Mouse (Mus musculus) hindbrain, embryonic 15.5 days (tissue): ENCODE results near the gene Trpc1. TPM values are rescaled to one million over a fixed set of nuclear protein-coding genes. Genes with fewer than 3 reads are reported as not detected.

ENCODE experiments used
- ATAC-seq: fragments of 200-750 bp; cut with Nextera tagmentation; 2 replicates; pipeline ENCODE4 v1.8.0; 2017; ENCODE audit warnings: low read depth, moderate number of reproducible peaks, moderate TSS enrichment; ENCODE audit not compliant: low FRiP score
- H3K27ac ChIP-seq: fragments of 300-500 bp; sonication (generic); replicated peaks from 2 replicates; pipeline ENCODE4 v1.5.1; 2015; ENCODE audit warnings: mild to moderate bottlenecking, inconsistent platforms
- H3K27me3 ChIP-seq: fragments of 300-500 bp; sonication (generic); 2 replicates; pipeline ENCODE4 v1.6.1; 2015; ENCODE audit warnings: control low read depth, inconsistent platforms
- H3K36me3 ChIP-seq: fragments of 300-500 bp; sonication (generic); 2 replicates; pipeline ENCODE4 v1.6.1; 2015; ENCODE audit warnings: control low read depth, inconsistent platforms
- H3K4me1 ChIP-seq: fragments of 300-500 bp; sonication (generic); replicated peaks from 2 replicates; pipeline ENCODE4 v1.6.1; 2015; ENCODE audit warnings: control low read depth, inconsistent platforms
- H3K4me2 ChIP-seq: fragments of 300-500 bp; sonication (generic); 2 replicates; pipeline ENCODE4 v1.6.1; 2015; ENCODE audit warnings: moderate library complexity, mild to moderate bottlenecking, inconsistent platforms
- H3K4me3 ChIP-seq: fragments of 300-500 bp; sonication (generic); 2 replicates; pipeline ENCODE4 v1.5.1; 2015; ENCODE audit warnings: mild to moderate bottlenecking, inconsistent platforms
- H3K9ac ChIP-seq: fragments of 300-500 bp; sonication (generic); 2 replicates; pipeline ENCODE4 v1.6.1; 2015; ENCODE audit warnings: inconsistent platforms
- H3K9me3 ChIP-seq: fragments of 300-500 bp; sonication (generic); 2 replicates; pipeline ENCODE4 v1.6.1; 2016; ENCODE audit warnings: control low read depth, inconsistent platforms
- WGBS: fragments of 180-500 bp; shearing (Covaris S2); methylation state at CpG from one replicate; pipeline ENCODE4 v1.1.7; 2015; 5-methylcytosine and 5-hydroxymethylcytosine counted together
- polyA plus RNA-seq: library from polyadenylated mRNA; unstranded; fragments of >200 nt; fragmentation: Nextera tagmentation; extraction: Ambion mirVana; gene quantifications from 2 replicates; pipeline ENCODE4 v1.2.1, GENCODE M21; 2015

The Trpc1 gene
- polyA plus RNA-seq, 1 experiment from 2014 or later: 9.3 TPM

DNA sequence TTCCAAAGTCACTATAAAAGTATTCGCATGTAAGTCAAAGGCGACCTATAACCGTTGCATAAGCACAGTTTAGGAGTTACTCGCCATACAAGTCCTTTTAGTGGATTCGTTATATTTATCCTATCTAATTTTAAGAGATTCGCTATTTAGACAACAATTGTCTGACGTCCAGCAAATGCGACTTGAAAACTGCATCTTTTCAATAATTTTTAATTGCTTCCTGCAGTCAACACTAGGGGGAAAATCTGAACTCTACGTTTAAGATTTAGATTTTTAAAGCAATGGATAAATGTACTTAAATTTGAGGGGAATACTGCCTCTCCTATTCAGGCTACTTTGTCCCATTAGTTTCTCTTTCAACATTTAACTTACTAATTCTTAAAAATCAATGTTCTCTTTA, 571 bp upstream of the Trpc1 start:
- Histone ChIP-seq H3K9me3 (no peaks in the 10 kb centered on the region), H3K4me2 (peak overlapping the region; percentile 83), H3K9ac (peak overlapping the region; percentile 94; the same call in 1 of the 2 replicates), H3K27me3 (no peaks in the 10 kb centered on the region), H3K4me1 (peaks cover 22% of the 10 kb centered on the region), H3K36me3 (no peaks in the 10 kb centered on the region), H3K27ac (0 out of 2 replicates have a peak overlapping the region, but pooled peaks have one; percentile 73), H3K4me3 (peak overlapping the region; percentile 84)
- whole genome bisulfite sequencing: 40% methylated on average over 9 of the region's 9 CpGs
- ATAC-seq: no peak

DNA sequence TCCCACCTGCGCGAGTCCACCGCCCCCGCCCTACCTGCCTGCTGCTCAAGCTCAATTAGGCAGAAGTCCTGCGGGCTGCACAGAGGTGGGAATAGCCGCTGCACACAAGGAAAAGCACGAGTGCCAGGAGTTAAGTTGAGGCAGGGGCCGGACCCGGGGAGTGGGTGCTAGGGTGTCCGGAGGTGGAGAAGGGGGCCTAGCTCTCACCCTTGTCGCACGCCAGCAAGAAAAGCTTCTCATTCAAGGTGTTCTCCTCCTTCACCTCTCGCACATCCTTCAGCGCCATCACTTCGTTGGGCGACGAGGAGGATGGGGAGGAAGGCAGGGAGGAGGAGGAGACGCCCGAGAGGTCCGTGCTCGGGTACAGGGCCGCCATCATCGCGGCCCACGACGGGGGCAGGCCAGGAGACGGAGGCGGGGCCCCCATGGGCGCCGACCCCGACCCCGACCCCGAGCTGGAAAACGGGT, 680 bp downstream of the Trpc1 start:
- Histone ChIP-seq H3K36me3 (no peaks in the 10 kb centered on the region), H3K9ac (peak overlapping the region; percentile 94), H3K4me3 (peak overlapping the region; percentile 84), H3K27me3 (no peaks in the 10 kb centered on the region), H3K9me3 (no peaks in the 10 kb centered on the region), H3K4me1 (peaks cover 27% of the 10 kb centered on the region), H3K27ac (peak overlapping the region; percentile 73; the same call in 1 of the 2 replicates), H3K4me2 (peak overlapping the region; percentile 83)
- under 1% methylated on average over 34 of the region's 34 CpGs for WGBS
- peak; percentile 70 for ATAC-seq

DNA sequence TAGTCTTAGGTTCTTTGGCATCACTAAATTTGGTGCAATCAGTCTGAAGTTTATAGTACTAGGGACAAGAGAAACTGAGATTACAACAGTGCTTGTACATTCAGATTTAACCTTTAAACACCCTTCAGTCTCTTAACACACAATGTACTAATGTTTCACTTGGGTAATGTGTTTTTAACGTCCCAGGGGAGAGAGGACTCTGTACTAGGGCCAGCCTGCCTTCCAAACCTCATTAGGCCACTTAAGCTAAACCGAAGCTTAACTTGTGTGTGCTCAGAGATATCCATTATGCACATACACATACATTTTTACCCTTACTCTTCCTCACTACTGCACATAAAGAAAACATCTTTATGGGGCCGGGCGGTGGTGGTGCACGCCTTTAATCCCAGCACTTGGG, 2.9 kb downstream of the Trpc1 start:
- Histone ChIP-seq H3K4me3 (no peak overlapping the region), H3K4me1 (peaks cover 27% of the 10 kb centered on the region), H3K4me2 (no peak overlapping the region), H3K9me3 (no peaks in the 10 kb centered on the region), H3K27ac (no peak overlapping the region), H3K9ac (no peak overlapping the region), H3K27me3 (no peaks in the 10 kb centered on the region), H3K36me3 (no peaks in the 10 kb centered on the region)
- ATAC-seq: no peak
- WGBS: 89% methylated on average over 5 of the region's 5 CpGs

DNA sequence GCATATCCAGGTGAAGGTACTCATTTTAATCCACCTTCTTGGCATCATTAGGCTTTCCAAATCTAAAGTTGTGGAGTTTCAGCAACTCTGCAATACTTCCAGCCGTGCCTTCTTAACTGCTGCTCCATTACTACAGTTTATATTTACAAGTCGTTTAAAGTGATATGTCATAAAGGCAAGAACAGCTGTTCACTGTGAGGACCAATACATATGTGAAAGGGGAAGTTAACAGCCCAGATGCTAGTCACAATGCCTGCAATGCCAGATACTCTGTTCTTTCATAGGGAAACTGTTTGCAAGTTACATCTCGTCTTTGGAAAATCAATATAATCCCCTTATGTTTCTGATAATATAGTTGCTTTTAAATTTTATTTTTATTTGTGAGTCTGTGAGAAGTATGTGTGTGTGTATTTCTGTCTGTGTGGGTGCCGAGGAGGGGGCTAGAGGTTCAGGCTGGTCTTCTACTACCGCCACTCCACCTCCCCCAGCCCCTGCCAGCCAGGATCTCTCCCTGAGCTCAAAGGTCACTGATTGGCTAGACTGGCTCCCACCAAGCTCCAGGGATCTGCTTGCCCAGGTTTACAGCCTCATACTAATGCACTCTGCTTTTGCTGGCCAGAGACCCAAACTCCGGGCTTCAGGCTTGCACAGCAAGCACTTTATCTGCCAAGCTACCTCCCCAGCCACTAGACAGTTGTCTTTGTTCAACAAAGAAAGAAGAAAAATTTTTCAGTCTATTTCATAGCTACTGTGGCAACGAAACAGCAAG, 5.1 kb downstream of the Trpc1 start:
- Histone ChIP-seq H3K27ac (no peak overlapping the region), H3K27me3 (no peaks in the 10 kb centered on the region), H3K9ac (no peak overlapping the region), H3K4me2 (0 out of 2 replicates have a peak overlapping the region, but pooled peaks have one; percentile 1), H3K4me3 (no peak overlapping the region), H3K4me1 (peaks cover 22% of the 10 kb centered on the region), H3K9me3 (no peaks in the 10 kb centered on the region), H3K36me3 (no peaks in the 10 kb centered on the region)
- 65% methylated on average over 7 of the region's 7 CpGs for WGBS
- no peak for ATAC-seq

DNA sequence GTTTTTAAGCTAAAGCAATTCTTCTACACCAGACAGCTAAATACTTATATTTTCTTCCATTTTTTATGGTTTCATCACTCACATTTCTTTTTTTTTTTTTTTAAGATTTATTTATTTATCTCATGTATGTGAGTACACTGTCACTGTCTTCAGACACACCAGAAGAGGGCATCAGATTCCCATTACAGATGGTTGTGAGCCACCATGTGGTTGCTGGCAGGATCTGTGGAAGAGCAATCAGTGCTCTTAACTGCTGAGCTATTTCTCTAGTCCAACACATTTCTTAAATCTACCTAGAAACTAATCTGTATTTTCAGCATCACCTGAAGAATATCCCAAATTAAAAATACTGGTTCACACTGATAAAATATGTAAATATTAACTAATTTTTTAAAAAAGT, 13.9 kb downstream of the Trpc1 start:
- Histone ChIP-seq H3K4me2 (no peak overlapping the region), H3K9me3 (no peaks in the 10 kb centered on the region), H3K4me3 (no peak overlapping the region), H3K27me3 (no peaks in the 10 kb centered on the region), H3K27ac (no peak overlapping the region), H3K9ac (no peak overlapping the region), H3K36me3 (peaks cover 7% of the 10 kb centered on the region), H3K4me1 (no peaks in the 10 kb centered on the region)
- ATAC-seq: no peak

DNA sequence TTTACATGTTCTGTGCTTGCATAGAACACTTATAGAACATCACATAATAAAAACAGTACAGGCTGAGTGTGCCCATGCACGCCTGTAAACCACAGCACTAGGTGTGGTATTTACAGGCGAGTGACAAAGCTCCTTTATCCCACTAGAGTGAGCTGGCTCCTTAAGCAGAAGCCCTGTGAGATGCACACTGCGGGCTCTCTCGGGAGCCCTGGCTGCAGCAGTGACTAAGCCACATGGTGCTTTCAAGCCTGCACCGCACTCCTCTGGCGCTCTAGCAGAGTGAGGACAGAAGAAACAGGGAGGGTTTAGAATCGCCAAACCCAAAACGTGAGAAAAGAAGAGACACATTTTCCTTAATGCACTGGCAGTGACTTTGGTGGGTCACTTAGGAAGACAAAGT, 37.6 kb downstream of the Trpc1 start:
- Histone ChIP-seq H3K4me1 (no peaks in the 10 kb centered on the region), H3K4me2 (no peak overlapping the region), H3K9ac (no peak overlapping the region), H3K9me3 (no peaks in the 10 kb centered on the region), H3K27me3 (no peaks in the 10 kb centered on the region), H3K4me3 (no peak overlapping the region), H3K36me3 (peaks cover 26% of the 10 kb centered on the region), H3K27ac (no peak overlapping the region)
- WGBS: 28% methylated on average over 8 of the region's 8 CpGs
- no peak for ATAC-seq

DNA sequence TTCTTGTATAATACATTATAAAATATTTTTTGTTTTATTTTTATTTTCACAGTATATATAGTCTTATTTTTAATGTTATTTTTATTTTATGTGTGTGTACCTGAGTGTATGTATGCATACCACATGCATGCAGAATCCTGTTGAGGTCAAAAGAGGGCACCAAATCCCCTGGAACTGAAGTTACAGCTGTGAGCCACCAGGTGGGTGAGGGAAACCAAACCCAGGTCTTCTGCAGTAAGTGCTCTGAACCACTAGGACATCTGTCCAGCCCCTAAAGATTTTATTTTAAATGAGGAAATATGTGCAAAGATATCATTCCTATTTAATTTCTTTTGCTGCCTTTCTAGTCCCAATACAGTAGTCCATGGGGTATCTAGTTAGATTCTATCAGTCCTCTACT, 41.2 kb downstream of the Trpc1 start:
- no peaks in the 10 kb centered on the region for H3K27me3 ChIP-seq

DNA sequence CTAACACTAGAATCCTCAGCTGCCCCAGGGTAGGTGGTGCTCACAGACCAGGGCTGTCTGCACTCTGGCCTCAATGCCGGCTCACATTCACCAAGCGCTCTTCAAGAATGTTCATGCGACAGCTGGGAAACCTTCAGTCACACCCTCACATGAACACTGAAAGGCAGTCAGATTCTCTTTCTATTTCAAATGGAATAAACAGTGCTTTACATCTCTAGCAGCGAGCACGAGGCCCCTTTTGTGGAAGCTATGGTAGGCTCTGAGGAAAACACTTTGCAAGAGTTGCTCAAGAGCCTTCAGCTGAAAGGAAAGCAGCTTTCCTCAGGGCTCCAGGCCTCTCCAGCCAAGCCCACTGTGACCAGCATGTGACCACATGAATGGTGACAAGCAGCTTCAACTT, 44.8 kb downstream of the Trpc1 start:
- no peak overlapping the region for H3K27ac ChIP-seq
- no peaks in the 10 kb centered on the region for H3K27me3 ChIP-seq
- H3K36me3 ChIP-seq: peaks cover 26% of the 10 kb centered on the region
- H3K9me3 ChIP-seq: no peaks in the 10 kb centered on the region
- no peak overlapping the region for H3K4me3 ChIP-seq
- no peak overlapping the region for H3K4me2 ChIP-seq
- no peak overlapping the region for H3K9ac ChIP-seq
- no peak for ATAC-seq
- no peaks in the 10 kb centered on the region for H3K4me1 ChIP-seq
- WGBS: 92% methylated on average over 5 of the region's 5 CpGs

More for the DNA sequence above, 41.2 kb downstream of the Trpc1 start:
- Histone ChIP-seq H3K4me2 (no peak overlapping the region), H3K27ac (no peak overlapping the region), H3K9ac (no peak overlapping the region), H3K9me3 (no peaks in the 10 kb centered on the region), H3K4me3 (no peak overlapping the region), H3K4me1 (no peaks in the 10 kb centered on the region), H3K36me3 (peaks cover 28% of the 10 kb centered on the region)
- no peak for ATAC-seq

DNA sequence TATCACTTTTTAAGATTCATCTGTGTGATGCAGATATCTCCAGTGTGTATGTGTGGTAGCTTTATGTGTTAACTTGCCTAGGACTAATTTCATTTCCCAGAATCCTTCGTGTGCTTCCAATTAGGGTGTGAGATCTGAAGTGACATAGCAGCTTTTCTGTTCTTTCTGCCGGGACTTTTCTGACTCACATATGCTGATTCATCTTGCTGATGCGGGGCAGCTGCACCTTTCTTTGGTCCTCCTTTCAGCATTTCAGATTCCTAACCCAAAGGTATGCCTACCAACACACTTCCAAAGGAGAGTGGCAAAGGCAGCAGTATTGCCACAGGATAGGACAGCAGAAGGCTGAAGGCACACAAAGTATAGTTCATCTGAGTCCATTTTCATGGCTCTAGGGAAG, 46.1 kb downstream of the Trpc1 start:
- Histone ChIP-seq H3K36me3 (peaks cover 20% of the 10 kb centered on the region), H3K4me3 (no peak overlapping the region), H3K4me1 (no peaks in the 10 kb centered on the region), H3K9me3 (no peaks in the 10 kb centered on the region), H3K4me2 (no peak overlapping the region), H3K27ac (no peak overlapping the region), H3K27me3 (no peaks in the 10 kb centered on the region), H3K9ac (no peak overlapping the region)
- no peak for ATAC-seq
- WGBS: 89% methylated on average over 3 of the region's 3 CpGs

DNA sequence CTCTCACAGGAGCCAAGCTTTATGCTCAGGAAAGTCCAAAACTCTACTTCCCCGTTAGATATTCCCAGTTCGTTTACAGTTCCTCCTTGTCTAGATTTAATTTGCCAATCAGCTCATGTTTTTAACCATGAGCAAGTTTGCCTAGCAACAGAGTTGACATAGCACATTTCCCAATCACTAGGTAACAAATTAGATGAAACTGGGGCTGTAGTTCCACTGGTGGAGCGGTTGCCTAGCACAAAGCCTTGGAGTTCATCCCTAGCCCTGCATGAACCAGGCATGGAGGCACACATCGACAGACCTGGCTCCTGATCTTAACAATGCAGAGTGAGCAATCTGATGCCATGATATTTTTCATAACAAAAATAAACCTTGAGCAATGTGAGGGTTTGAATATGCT, 50.9 kb downstream of the Trpc1 start:
- WGBS: 64% methylated on average over 4 of the region's 4 CpGs
- ATAC-seq: no peak

DNA sequence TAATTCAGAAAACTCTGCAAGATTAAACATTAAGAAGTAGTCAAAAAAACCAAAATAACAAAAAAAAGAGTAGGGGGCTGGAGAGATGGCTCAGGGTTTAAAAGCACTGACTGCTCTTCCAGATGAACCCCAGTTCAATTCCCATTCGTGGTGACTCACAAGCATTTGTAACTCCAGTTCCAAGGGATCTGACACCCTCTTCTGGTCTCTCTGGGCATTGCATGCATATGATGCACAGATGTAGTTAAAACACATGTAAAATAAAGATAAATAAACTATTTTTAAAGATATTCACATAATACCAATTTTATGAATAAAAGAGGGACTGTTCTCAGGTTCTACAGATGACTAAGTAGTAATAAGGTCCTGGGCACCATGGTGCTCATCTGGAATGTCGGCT, 52.4 kb downstream of the Trpc1 start:
- Histone ChIP-seq H3K4me1 (no peaks in the 10 kb centered on the region), H3K4me3 (no peak overlapping the region), H3K27ac (no peak overlapping the region), H3K4me2 (no peak overlapping the region), H3K27me3 (no peaks in the 10 kb centered on the region), H3K9me3 (no peaks in the 10 kb centered on the region), H3K36me3 (no peaks in the 10 kb centered on the region), H3K9ac (no peak overlapping the region)
- WGBS: 59% methylated on average over 2 of the region's 2 CpGs
- ATAC-seq: no peak

More for the DNA sequence above, 50.9 kb downstream of the Trpc1 start:
- Histone ChIP-seq H3K27me3 (no peaks in the 10 kb centered on the region), H3K9ac (no peak overlapping the region), H3K27ac (no peak overlapping the region), H3K9me3 (no peaks in the 10 kb centered on the region), H3K4me3 (no peak overlapping the region), H3K4me2 (no peak overlapping the region), H3K4me1 (no peaks in the 10 kb centered on the region), H3K36me3 (no peaks in the 10 kb centered on the region)

DNA sequence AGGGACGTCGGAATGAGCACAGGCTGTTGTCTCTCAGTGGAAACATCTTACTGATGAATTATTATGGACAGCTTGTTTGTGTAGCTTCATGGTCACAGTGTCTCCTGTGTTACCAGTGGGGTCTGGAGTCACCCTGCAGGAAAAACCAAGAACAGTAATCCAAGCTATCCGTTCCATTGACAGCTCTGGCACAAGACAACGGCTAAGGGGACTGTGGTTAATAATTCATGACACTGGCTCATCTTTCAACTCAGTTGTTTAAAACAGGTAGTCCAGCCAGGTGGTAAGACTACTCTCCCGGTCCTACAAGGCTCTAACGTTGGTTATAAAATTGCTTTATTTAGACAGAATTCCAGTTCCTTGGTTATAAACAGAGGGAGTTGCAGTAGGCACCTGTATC, 53.6 kb downstream of the Trpc1 start:
- Histone ChIP-seq H3K4me2 (no peak overlapping the region), H3K4me1 (no peaks in the 10 kb centered on the region), H3K27ac (no peak overlapping the region), H3K27me3 (no peaks in the 10 kb centered on the region), H3K36me3 (no peaks in the 10 kb centered on the region), H3K9ac (no peak overlapping the region), H3K4me3 (no peak overlapping the region), H3K9me3 (no peaks in the 10 kb centered on the region)
- WGBS: 74% methylated on average over 6 of the region's 6 CpGs
- ATAC-seq: no peak

DNA sequence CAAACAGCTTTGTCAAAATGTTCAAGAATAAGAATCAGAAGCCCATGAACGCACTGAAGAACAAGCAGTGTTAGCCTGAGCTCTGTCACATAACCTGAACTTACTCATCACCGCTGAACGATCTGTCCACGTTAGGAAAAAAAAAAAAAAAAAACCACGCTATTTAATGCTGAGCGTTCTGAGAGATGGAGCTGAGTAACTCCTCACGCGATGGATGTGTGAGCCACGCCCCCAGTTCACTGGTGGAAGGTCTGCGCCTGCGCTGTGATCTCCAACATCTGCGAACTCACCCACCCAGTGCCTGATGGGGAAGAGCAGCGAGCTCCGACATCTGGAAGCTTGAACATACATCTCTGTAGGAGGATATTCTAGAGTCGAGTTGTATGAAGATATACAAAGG, 55.2 kb downstream of the Trpc1 start:
- H3K27ac ChIP-seq: no peak overlapping the region
- H3K4me3 ChIP-seq: no peak overlapping the region
- no peaks in the 10 kb centered on the region for H3K36me3 ChIP-seq
- H3K4me1 ChIP-seq: no peaks in the 10 kb centered on the region
- no peak overlapping the region for H3K9ac ChIP-seq
- H3K27me3 ChIP-seq: no peaks in the 10 kb centered on the region
- ATAC-seq: no peak
- H3K9me3 ChIP-seq: no peaks in the 10 kb centered on the region
- H3K4me2 ChIP-seq: no peak overlapping the region
- 91% methylated on average over 15 of the region's 15 CpGs for WGBS
